Mouse (Mus musculus): ENCODE results near the gene Dop1b. TPM values are rescaled to one million over a fixed set of nuclear protein-coding genes. Genes with fewer than 3 reads are reported as not detected.

Gene Dop1b
- total and polyA plus RNA-seq, 3 experiments = 0.90 to 4.5 (median 3.1) TPM

DNA sequence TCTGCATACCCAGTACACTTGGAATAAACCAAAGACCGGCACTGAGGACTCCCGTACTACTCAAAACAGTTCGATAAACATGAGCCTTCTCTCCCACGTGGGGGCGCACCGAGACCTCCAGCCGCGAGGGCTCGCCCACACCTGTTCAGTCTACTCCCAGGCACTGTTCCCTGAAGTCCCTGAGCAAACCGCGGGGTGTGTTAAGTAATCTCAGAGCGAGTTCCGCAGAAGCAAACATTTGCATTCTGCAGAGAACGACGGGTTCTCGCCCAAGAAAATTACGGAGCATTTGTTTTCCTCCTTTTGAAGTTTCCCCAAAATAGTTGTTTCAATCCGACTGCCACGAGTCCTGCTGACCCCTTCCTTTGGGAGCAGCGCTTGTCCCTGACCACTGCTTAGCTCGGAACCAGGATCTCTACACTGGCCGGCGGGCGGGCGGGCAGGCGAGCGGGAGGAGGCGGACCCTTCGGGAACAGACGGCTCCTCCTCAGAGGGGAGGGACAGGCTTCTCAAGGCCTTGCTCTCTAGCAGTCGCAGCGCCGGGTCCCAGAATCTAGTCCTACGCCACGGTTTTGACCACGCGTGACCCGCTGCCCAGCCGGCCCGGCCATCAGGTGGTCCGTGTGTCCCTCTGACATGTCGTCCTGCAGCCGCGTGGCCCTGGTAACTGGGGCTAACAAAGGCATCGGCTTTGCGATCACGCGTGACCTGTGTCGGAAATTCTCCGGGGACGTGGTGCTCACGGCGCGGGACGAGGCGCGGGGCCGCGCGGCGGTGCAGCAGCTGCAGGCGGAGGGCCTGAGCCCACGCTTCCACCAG lies 28.8 kb upstream of the Dop1b start, which contains the start of gene Cbr3 (continued):
- TF ChIP-seq PAX5 (IDR thresholded peaks at IDR 0.05; ENCODE audit: low read length) = no peak
- TF ChIP-seq POLR2A (IDR thresholded peaks at IDR 0.05; ENCODE audit: low read depth, low read length) = peak; percentile 51; the same call in 1 of the 2 replicates
- TF ChIP-seq MYC (IDR thresholded peaks at IDR 0.05; ENCODE audit: low read depth, low read length) = peak; percentile 69; the same call in 1 of the 2 replicates
- peak; percentile 94 for TF ChIP-seq RAD21 (IDR thresholded peaks at IDR 0.05; ENCODE audit: low read depth, low read length)
- TF ChIP-seq USF2 (conservative IDR thresholded peaks at IDR 0.05; ENCODE audit: low read depth, low read length) = no peak
- TF ChIP-seq EP300 (IDR thresholded peaks at IDR 0.05; ENCODE audit: low read length) = peak; percentile 50
- TF ChIP-seq TCF12 (IDR thresholded peaks at IDR 0.05; ENCODE audit: low read depth, low read length) = peak; percentile 74; the same call in 1 of the 2 replicates
- TF ChIP-seq MAZ (IDR thresholded peaks at IDR 0.05; ENCODE audit: low read depth, low read length) = peak; percentile 59; the same call in 1 of the 2 replicates

DNA sequence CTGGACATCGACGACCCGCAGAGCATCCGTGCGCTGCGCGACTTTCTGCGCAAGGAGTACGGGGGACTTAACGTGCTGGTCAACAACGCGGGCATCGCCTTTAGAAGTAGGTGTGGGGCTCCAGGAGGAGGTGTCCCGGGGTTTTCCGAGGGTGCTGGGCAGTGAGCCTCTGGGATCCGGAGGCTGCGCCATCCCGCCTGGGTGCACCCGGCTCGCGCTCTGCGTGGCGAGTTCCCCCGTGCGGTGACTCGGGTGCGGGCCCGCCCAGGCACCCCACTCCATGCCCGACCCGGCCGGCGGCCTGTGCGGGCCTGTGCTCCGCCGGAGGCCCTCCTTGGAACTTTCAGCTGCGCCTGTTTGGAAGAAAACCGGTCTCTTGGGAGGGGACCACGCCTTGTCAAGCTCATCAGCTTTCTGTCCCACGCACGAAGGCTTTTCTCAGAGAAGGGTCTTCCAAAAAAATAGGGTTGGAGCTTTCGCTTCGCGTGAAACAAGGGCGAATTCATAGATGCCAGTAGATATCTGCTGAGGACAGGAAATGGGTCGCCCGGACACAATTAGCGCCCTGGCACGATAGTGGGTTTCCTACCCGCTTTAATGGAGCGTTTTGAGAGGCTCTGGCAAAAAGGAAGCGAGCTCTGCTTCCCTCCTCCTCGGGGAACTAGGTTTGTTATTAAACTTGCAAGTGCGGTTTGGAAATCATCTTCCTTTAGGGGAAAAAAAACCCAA lies 28.0 kb upstream of the Dop1b start:
- H3K9ac ChIP-seq (ENCODE audit: insufficient read depth, low read depth) = peak overlapping the region; percentile 27
- peaks cover 19 to 32% of the 10 kb centered on the region in 2 experiments for H3K4me1 ChIP-seq (ENCODE audit: control insufficient read depth in 1 of 2, insufficient read depth in 2 of 2)
- dilution Hi-C loops (cut with MboI; ENCODE audit: extremely low pct_ligation_motif_present, extremely low pct_unique_long_range_greater_than_20kb, low sequenced_read_pairs) = no loop called here
- H3K4me2 ChIP-seq (ENCODE audit: insufficient read depth, low read depth, poor library complexity, severe bottlenecking) = peak overlapping the region; percentile 64
- TF ChIP-seq RCOR1 (conservative IDR thresholded peaks at IDR 0.05; ENCODE audit: low read depth, low read length) = no peak
- TF ChIP-seq NRF1 (IDR thresholded peaks at IDR 0.05; ENCODE audit: low read depth, low read length) = peak; percentile 62
- 0 out of 2 replicates have a peak, but pooled peaks have one; percentile 50 for TF ChIP-seq UBTF (IDR thresholded peaks at IDR 0.05; ENCODE audit: low read depth, low read length)
- 0 out of 2 replicates have a peak, but pooled peaks have one; percentile 32 for TF ChIP-seq NELFE (IDR thresholded peaks at IDR 0.05; ENCODE audit: low read depth, low read length)
- no peak for TF ChIP-seq MEF2A (IDR thresholded peaks at IDR 0.05; ENCODE audit: borderline replicate concordance, low read depth, low read length)
- TF ChIP-seq JUND (conservative IDR thresholded peaks at IDR 0.05; ENCODE audit: low read depth, low read length) = no peak
- TF ChIP-seq ZMIZ1 (IDR thresholded peaks at IDR 0.05; ENCODE audit: low read depth, low read length) = no peak
- TF ChIP-seq USF1 (IDR thresholded peaks at IDR 0.05; ENCODE audit: low read depth, low read length) = no peak
- peak; percentile 27; the same call in 1 of the 2 replicates for TF ChIP-seq POLR2A (IDR thresholded peaks at IDR 0.05; ENCODE audit: low read depth, low read length)
- TF ChIP-seq CTCF (conservative IDR thresholded peaks at IDR 0.05 in 1 of 2, IDR thresholded peaks at IDR 0.05 in 1 of 2; ENCODE audit: low read depth in 2 of 2, low read length in 2 of 2) = no peak
- DNase-seq (ENCODE audit: extremely low read depth) = peak; percentile 22
- no peaks in the 10 kb centered on the region for H3K9me3 ChIP-seq (replicated peaks; ENCODE audit: low read length)
- no peak overlapping the region for H3K27ac ChIP-seq (ENCODE audit: insufficient read depth, low read depth)
- H3K79me2 ChIP-seq (replicated peaks; ENCODE audit: control insufficient read depth, extremely low read depth, insufficient read depth, poor library complexity, severe bottlenecking) = no peaks in the 10 kb centered on the region
- H3K4me3 ChIP-seq (replicated peaks in 1 of 3; ENCODE audit: low read depth in 2 of 3, low read length in 2 of 3, poor library complexity in 1 of 3) = peak overlapping the region; percentile 44 to 70 (median 49)
- peaks cover 58% of the 10 kb centered on the region for H3K27me3 ChIP-seq (replicated peaks)
- in situ Hi-C loops (cut with MboI; ENCODE audit: low pct_ligation_motif_present, low pct_unique_long_range_greater_than_20kb, low sequenced_read_pairs) = loop anchor here (10.0 to 25.0 kb wide), 4 partner anchors 51 to 579 kb away; partner anchors contain the start of genes Chaf1b and Cldn14
- H3K36me3 ChIP-seq (replicated peaks in 1 of 2; ENCODE audit: control insufficient read depth in 1 of 2, insufficient read depth in 1 of 2, low read length in 1 of 2) = no peaks in the 10 kb centered on the region
